Mouse (Mus musculus) heart, embryonic 15.5 days (tissue): ENCODE measurements around the gene Tspan32. TPM values are rescaled to one million over a fixed set of nuclear protein-coding genes. Genes with fewer than 3 reads are reported as not detected.

Experiments
- polyA plus RNA-seq: library from polyadenylated mRNA; unstranded; fragments of >200 nt; fragmentation: Nextera tagmentation; extraction: Ambion mirVana; gene quantifications from 2 replicates; pipeline ENCODE4 v1.2.1, GENCODE M21; 2015

The Tspan32 gene
- polyA plus RNA-seq, 1 experiment from 2014 or later: 2.4 TPM

Other genes with a start within 250 kb of the Tspan32 start
- 0.54 and 8.9 TPM in 2 replicates for gene Th, start 73.9 kb upstream of the Tspan32 start, polyA plus RNA-seq
- 0.10 and 0.95 TPM in 2 replicates for gene Ascl2, start 35.8 kb upstream of the Tspan32 start, polyA plus RNA-seq
- 780 and 813 TPM in 2 replicates for gene Cd81, start 47.7 kb downstream of the Tspan32 start, polyA plus RNA-seq
- 45.7 and 66.2 TPM in 2 replicates for gene Tssc4, start 64.2 kb downstream of the Tspan32 start, polyA plus RNA-seq
- 3.8 and 4.7 TPM in 2 replicates for gene Trpm5, start 89.6 kb downstream of the Tspan32 start, polyA plus RNA-seq
- gene Kcnq1, start 101.3 kb downstream of the Tspan32 start, polyA plus RNA-seq: 25.8 and 27.5 TPM in 2 replicates